Mouse (Mus musculus): Measurements from ENCODE around the gene Mest.

The Mest gene

GRCm38 (mm10) chr6:30703977-30704602 lies 19.3 kb upstream of the Mest start:
- DNase-seq (ENCODE audit: low spot score): no peak

- no peak for DNase-seq (ENCODE audit: low spot score)
Observed at GRCm38 (mm10) chr6:30709115-30709514, 14.2 kb upstream of the Mest start.

- DNase-seq (ENCODE audit: low spot score): no peak
Observed at GRCm38 (mm10) chr6:30710371-30711364, 12.7 kb upstream of the Mest start.

GRCm38 (mm10) chr6:30711365-30711763 lies 12.0 kb upstream of the Mest start:
- no peak for DNase-seq (ENCODE audit: low spot score)

- no peak for DNase-seq (ENCODE audit: low spot score)
Observed at GRCm38 (mm10) chr6:30712484-30712883, 10.9 kb upstream of the Mest start.

- DNase-seq (ENCODE audit: low spot score): no peak
Observed at GRCm38 (mm10) chr6:30713455-30713854, 9.9 kb upstream of the Mest start.

GRCm38 (mm10) chr6:30713896-30714295 lies 9.5 kb upstream of the Mest start:
- no peak for DNase-seq (ENCODE audit: low spot score)

- no peak for DNase-seq (ENCODE audit: low spot score)
Observed at GRCm38 (mm10) chr6:30714891-30715471, 8.4 kb upstream of the Mest start.

- no peak for DNase-seq (ENCODE audit: low spot score)
Observed at GRCm38 (mm10) chr6:30716796-30717195, 6.6 kb upstream of the Mest start.

- DNase-seq (ENCODE audit: low spot score): no peak
Observed at GRCm38 (mm10) chr6:30722385-30723164, 772 bp upstream of the Mest start.

GRCm38 (mm10) chr6:30730301-30730971 lies 7.1 kb downstream of the Mest start:
- DNase-seq (ENCODE audit: low spot score): no peak

GRCm38 (mm10) chr6:30732571-30733130 lies 9.3 kb downstream of the Mest start:
- no peak for DNase-seq (ENCODE audit: low spot score)

- DNase-seq (ENCODE audit: low spot score): no peak
Observed at GRCm38 (mm10) chr6:30734465-30734864, 11.1 kb downstream of the Mest start.

GRCm38 (mm10) chr6:30734988-30735727 lies 11.8 kb downstream of the Mest start:
- no peak for DNase-seq (ENCODE audit: low spot score)

- DNase-seq (ENCODE audit: low spot score): no peak
Observed at GRCm38 (mm10) chr6:30735728-30736371, 12.5 kb downstream of the Mest start.

- no peak for DNase-seq (ENCODE audit: low spot score)
Observed at GRCm38 (mm10) chr6:30736372-30736762, 13.0 kb downstream of the Mest start.

GRCm38 (mm10) chr6:30736864-30737547 lies 13.7 kb downstream of the Mest start:
- peak; percentile 59 for DNase-seq (ENCODE audit: low spot score)

GRCm38 (mm10) chr6:30737548-30738463 lies 14.5 kb downstream of the Mest start:
- DNase-seq (ENCODE audit: low spot score): peak; percentile 65

All from ovary, postnatal 14 days (tissue).